28 mouse cellular contexts compared by ENCODE assay signal in genomic region chr6:29820926-29821325, GRCm38 (mm10). TPM values are rescaled to one million over a fixed set of nuclear protein-coding genes. Genes with fewer than 3 reads are reported as not detected.
A peak's percentile ranks its signal among the peaks of the same experiment; 100 is the strongest.
DNase-seq lines count a peak whose midpoint lies in the region; ATAC-seq and TF ChIP-seq lines count a peak whose summit lies in the region.
"Had no signal": no experiment of that assay in that cellular context is flagged by ENCODE, and none has a peak within 500 bp of the region (broad histone marks: within the 10 kb centered on the region; RNA-seq: fewer than 3 reads in every experiment).

No protein-coding gene starts in this region.

- DNase-seq in adrenal gland, postnatal 14 days = peak; percentile 15
- DNase-seq in adrenal gland, adult 8-10 months = no peak
- peak; percentile 55 for DNase-seq in lung, postnatal 0 days (ENCODE audit: low spot score)
- DNase-seq in lung, postnatal 4 days = no peak
- peak; percentile 43 for DNase-seq in lung, postnatal 36 days
- DNase-seq in lung, adult 2 months = no peak
- DNase-seq in adipocyte (ENCODE audit: low spot score) = peak; percentile 72
- no peak for DNase-seq in cerebellum, adult 8-10 months
- DNase-seq: adrenal gland, adult 2 months; adrenal gland, postnatal 25 days; B cell, adult 2 months; cerebellum, adult 11-12 months; cerebellum, adult 2 months; cerebellum, adult 9-11 months; cerebellum, postnatal 14 days; cerebellum, postnatal 36 days; embryo, embryonic 11 days had no signal

- 78% methylated on average over 3 of the region's 3 CpGs for whole genome bisulfite sequencing in lung, postnatal 0 days
- WGBS in lung, adult 2 months = 77% methylated on average over 3 of the region's 3 CpGs

- no peaks in the 10 kb centered on the region for H3K4me1 ChIP-seq in lung, postnatal 0 days (ENCODE audit: insufficient read depth, low read depth, low read length)
- peaks cover 3% of the 10 kb centered on the region; the same call in 1 of the 2 replicates for H3K4me1 ChIP-seq in lung, adult 2 months (ENCODE audit: control insufficient read depth, insufficient read depth, low read length)
- H3K4me1 ChIP-seq: embryonic facial prominence, embryonic 13.5 days; embryonic facial prominence, embryonic 15.5 days had no signal

- no peaks in the 10 kb centered on the region for H3K9me3 ChIP-seq in lung, postnatal 0 days (ENCODE audit: low read length)
- H3K9me3 ChIP-seq: embryonic facial prominence, embryonic 13.5 days; embryonic facial prominence, embryonic 15.5 days; forebrain, embryonic 10.5 days; forebrain, embryonic 12.5 days; G1E had no signal

- H3K27ac ChIP-seq in lung, postnatal 0 days (ENCODE audit: low read length) = no peak overlapping the region
- H3K27ac ChIP-seq: embryonic facial prominence, embryonic 13.5 days; embryonic facial prominence, embryonic 15.5 days; forebrain, embryonic 10.5 days; forebrain, embryonic 12.5 days had no signal

- no peaks in the 10 kb centered on the region for H3K36me3 ChIP-seq in lung, postnatal 0 days (ENCODE audit: insufficient read depth, low read length)
- H3K36me3 ChIP-seq: embryonic facial prominence, embryonic 13.5 days; forebrain, embryonic 12.5 days had no signal

- H3K27me3 ChIP-seq in lung, postnatal 0 days (replicated peaks; ENCODE audit: insufficient read depth, low read length) = no peaks in the 10 kb centered on the region
- H3K27me3 ChIP-seq: CH12.LX; embryonic facial prominence, embryonic 13.5 days; embryonic facial prominence, embryonic 15.5 days; forebrain, embryonic 12.5 days; Patski had no signal

- TF ChIP-seq POLR2A in lung, adult 2 months (IDR thresholded peaks at IDR 0.05; ENCODE audit: borderline replicate concordance, extremely low read depth, low read depth, low read length) = no peak

- H3K4me2 ChIP-seq in lung, postnatal 0 days (replicated peaks; ENCODE audit: low read depth, low read length) = no peak overlapping the region
- H3K4me2 ChIP-seq: embryonic facial prominence, embryonic 13.5 days; embryonic facial prominence, embryonic 15.5 days; forebrain, embryonic 12.5 days had no signal

- peak; percentile 35 for ATAC-seq in lung, postnatal 0 days
- ATAC-seq: activated CD4-positive, CD25-positive, alpha-beta regulatory T cell, adult 4 months; CD4-positive, CD25-positive, alpha-beta regulatory T cell, adult 4 months; forebrain, embryonic 14.5 days; Patski had no signal

- H3K4me3 ChIP-seq in lung, postnatal 0 days (ENCODE audit: low read depth, low read length) = no peak overlapping the region
- no peak overlapping the region for H3K4me3 ChIP-seq in lung, adult 2 months (replicated peaks; ENCODE audit: extremely low read depth, low read depth, low read length)
- H3K4me3 ChIP-seq: embryonic facial prominence, embryonic 13.5 days; embryonic facial prominence, embryonic 15.5 days; erythroblast, embryonic 14.5 days; forebrain, embryonic 10.5 days; forebrain, embryonic 12.5 days had no signal

- no peak for TF ChIP-seq CTCF in lung, postnatal 0 days (IDR thresholded peaks at IDR 0.05)
- no peak for TF ChIP-seq CTCF in lung, adult 2 months (IDR thresholded peaks at IDR 0.05; ENCODE audit: insufficient read depth, low read length)

- no peak overlapping the region for H3K9ac ChIP-seq in lung, postnatal 0 days (replicated peaks; ENCODE audit: low read depth)
- H3K9ac ChIP-seq: embryonic facial prominence, embryonic 13.5 days; embryonic facial prominence, embryonic 15.5 days; forebrain, embryonic 12.5 days had no signal

- peak; percentile 60 for TF ChIP-seq EP300 in lung, postnatal 0 days (IDR thresholded peaks at IDR 0.05)

RNA-seq across cellular contexts. Expression of gene Ahcyl2, which starts 53.1 kb away (rescaled TPM):
- 102 and 103 TPM in 2 replicates for total RNA-seq in adrenal gland, postnatal 14 days (2021)
- total RNA-seq in adrenal gland, adult 8-10 months (2022) = 100 to 1,000 TPM; 100 to 281 (median 173) TPM
- polyA plus RNA-seq in lung, postnatal 0 days (2015; fragmentation: Nextera tagmentation; extraction: Ambion mirVana) = 11.8 and 17.1 TPM in 2 replicates
- polyA plus RNA-seq in lung, adult 2 months (2012; rRNA removed) = 53.5 and 69.7 TPM in 2 replicates

Comparison
In these comparisons a context has a peak if more than half of its experiments do, and no peak if none do; other contexts are left out.
1. DNase-seq: peak in adrenal gland, postnatal 14 days (single experiment), lung, postnatal 0 days (single experiment), lung, postnatal 36 days (single experiment) and adipocyte (single experiment); none in adrenal gland, adult 8-10 months (single experiment), lung, postnatal 4 days (0 of 2), lung, adult 2 months (single experiment) and cerebellum, adult 8-10 months (single experiment).